Mouse (Mus musculus) heart, postnatal 0 days (tissue): ENCODE data around the gene Scel. TPM values are rescaled to one million over a fixed set of nuclear protein-coding genes. Genes with fewer than 3 reads are reported as not detected.
A peak's percentile ranks its signal among the peaks of the same experiment; 100 is the strongest.

Source experiments
- ATAC-seq: fragments of 200-750 bp; cut with Nextera tagmentation; 2 replicates; pipeline ENCODE4 v1.8.0; 2017; ENCODE audit warnings: low read depth, moderate number of reproducible peaks, moderate library complexity; ENCODE audit not compliant: insufficient read depth
- DNase-seq: peaks from one replicate; pipeline ENCODE4 v3.0.0-alpha.2; 2016; ENCODE audit warnings: low spot score
- H3K27ac ChIP-seq: fragments of 300-500 bp; sonication (generic); 2 replicates; pipeline ENCODE4 v1.5.1; 2014; ENCODE audit warnings: low read depth, mild to moderate bottlenecking
- H3K27me3 ChIP-seq: fragments of 300-500 bp; sonication (generic); 2 replicates; pipeline ENCODE4 v1.6.1; 2014; ENCODE audit warnings: low read length, mixed read lengths; ENCODE audit not compliant: control insufficient read depth, insufficient read depth
- H3K36me3 ChIP-seq: fragments of 300-500 bp; sonication (generic); replicated peaks from 2 replicates; pipeline ENCODE4 v1.6.1; 2014; ENCODE audit warnings: low read length, mixed read lengths; ENCODE audit not compliant: control insufficient read depth, insufficient read depth
- H3K4me1 ChIP-seq: fragments of 300-500 bp; sonication (generic); 2 replicates; pipeline ENCODE4 v1.6.1; 2014; ENCODE audit warnings: antibody characterized with exemption; ENCODE audit not compliant: control insufficient read depth, insufficient read depth
- H3K4me2 ChIP-seq: fragments of 300-500 bp; sonication (generic); 2 replicates; pipeline ENCODE4 v1.6.1; 2014; ENCODE audit warnings: low read depth, mild to moderate bottlenecking, low read length, moderate library complexity
- H3K4me3 ChIP-seq: fragments of 300-500 bp; sonication (generic); 2 replicates; pipeline ENCODE4 v1.5.1; 2014; ENCODE audit warnings: low read depth, low read length
- H3K9ac ChIP-seq: fragments of 300-500 bp; sonication (generic); replicated peaks from 2 replicates; pipeline ENCODE4 v1.6.1; 2014; ENCODE audit warnings: low read depth, low read length, mixed read lengths
- H3K9me3 ChIP-seq: fragments of 300-500 bp; sonication (generic); replicated peaks from 2 replicates; pipeline ENCODE4 v1.6.1; 2016; ENCODE audit warnings: low read length; ENCODE audit not compliant: control insufficient read depth
- CTCF ChIP-seq: IDR thresholded peaks from 2 replicates; pipeline ENCODE4 v1.5.1; 2016; ENCODE audit warnings: antibody characterized with exemption, control low read depth, low read depth
- EP300 ChIP-seq: IDR thresholded peaks from 2 replicates; pipeline ENCODE4 v1.6.1; 2016; ENCODE audit warnings: antibody characterized with exemption, low read depth
- WGBS: fragments of 180-500 bp; shearing (Covaris S2); extraction: QIAGEN DNeasy Blood & Tissue Kit; methylation state at CpG from one replicate; pipeline ENCODE4 v1.1.7; 2014; 5-methylcytosine and 5-hydroxymethylcytosine counted together
- polyA plus RNA-seq: library from polyadenylated mRNA; unstranded; fragments of >200 nt; fragmentation: Nextera tagmentation; extraction: Ambion mirVana; gene quantifications from 2 replicates; pipeline ENCODE4 v1.2.1, GENCODE M21; 2015
- total RNA-seq: library from RNA; depleted of rRNA; stranded (reverse); fragments of >200 nt; gene quantifications from 2 replicates; pipeline ENCODE4 v1.2.3, GENCODE M21; 2014; ENCODE audit warnings: low replicate concordance; rRNA removed

Gene Scel
- total RNA-seq (2.7 TPM in 1 of 2 replicates, not detected in the other), polyA plus RNA-seq (0.05 and 0.14 TPM in 2 replicates)

- no peak for DNase-seq
Measured at GRCm38 (mm10) chr14:103512802-103513472, at the start of gene Scel. Gene Scel (plus strand): TSS chr14:103513342.

GRCm38 (mm10) chr14:103468691-103469463 lies 44.3 kb upstream of the Scel start:
- peak overlapping the region; percentile 39; the same call in 1 of the 2 replicates for H3K4me3 ChIP-seq
- DNase-seq (peak; percentile 10), ATAC-seq (no peak)
- H3K9ac ChIP-seq, result no peak overlapping the region
- no peaks in the 10 kb centered on the region for H3K27me3 ChIP-seq
- no peak for TF ChIP-seq CTCF
- TF ChIP-seq EP300, result no peak
- no peaks in the 10 kb centered on the region for H3K36me3 ChIP-seq
- H3K4me2 ChIP-seq, result peak overlapping the region; percentile 58
- H3K4me1 ChIP-seq, result peaks cover 8% of the 10 kb centered on the region; the same call in 1 of the 2 replicates
- no peak overlapping the region for H3K27ac ChIP-seq
- H3K9me3 ChIP-seq, result no peaks in the 10 kb centered on the region
- 61% methylated on average over 12 of the region's 12 CpGs for WGBS

More at GRCm38 (mm10) chr14:103512802-103513472, at the start of gene Scel:
- Histone ChIP-seq H3K36me3 (no peaks in the 10 kb centered on the region), H3K4me3 (no peak within 1 kb of the TSS), H3K4me1 (no peaks in the 10 kb centered on the region), H3K27ac (no peak within 1 kb of the TSS), H3K9ac (no peak within 1 kb of the TSS), H3K4me2 (no peak within 1 kb of the TSS; the same call in 1 of the 2 replicates), H3K9me3 (no peaks in the 10 kb centered on the region), H3K27me3 (no peaks in the 10 kb centered on the region)
- TF ChIP-seq EP300, result no peak
- no peak for TF ChIP-seq CTCF
- WGBS, result 12% methylated on average over 14 of the region's 14 CpGs
- ATAC-seq, result no peak

GRCm38 (mm10) chr14:103469464-103470015 lies 43.6 kb upstream of the Scel start:
- 36% methylated on average over 12 of the region's 12 CpGs for WGBS
- H3K36me3 ChIP-seq, result no peaks in the 10 kb centered on the region
- ATAC-seq (peak; percentile 81), DNase-seq (peak; percentile 75)
- no peaks in the 10 kb centered on the region for H3K9me3 ChIP-seq
- peaks cover 8% of the 10 kb centered on the region; the same call in 1 of the 2 replicates for H3K4me1 ChIP-seq
- H3K27me3 ChIP-seq, result no peaks in the 10 kb centered on the region
- no peak for TF ChIP-seq EP300
- peak; percentile 78 for TF ChIP-seq CTCF
- no peak overlapping the region for H3K27ac ChIP-seq
- peak overlapping the region; percentile 39 for H3K4me3 ChIP-seq
- H3K4me2 ChIP-seq, result peak overlapping the region; percentile 58
- no peak overlapping the region for H3K9ac ChIP-seq

- no peaks in the 10 kb centered on the region for H3K36me3 ChIP-seq
- peak; percentile 29 for DNase-seq
- peak; percentile 56 for ATAC-seq
- no peak for TF ChIP-seq EP300
- no peak for TF ChIP-seq CTCF
- peaks cover 8% of the 10 kb centered on the region; the same call in 1 of the 2 replicates for H3K4me1 ChIP-seq
- 16% methylated on average over 3 of the region's 3 CpGs for WGBS
- H3K9me3 ChIP-seq, result no peaks in the 10 kb centered on the region
- no peaks in the 10 kb centered on the region for H3K27me3 ChIP-seq
- no peak overlapping the region for H3K27ac ChIP-seq
- no peak overlapping the region for H3K9ac ChIP-seq
- no peak overlapping the region for H3K4me2 ChIP-seq
- no peak overlapping the region for H3K4me3 ChIP-seq
Measured at GRCm38 (mm10) chr14:103471074-103471778, 41.9 kb upstream of the Scel start.
